Mouse (Mus musculus) c-Kit-negative CD71-positive TER-119-positive erythroid progenitor cells, embryonic 14.5 days (primary cell): ENCODE measurements around the gene Rpusd3.

Experiments
- DNase-seq: peaks from one replicate; pipeline ENCODE4 v3.0.0-alpha.2; 2013; ENCODE audit warnings: low read depth, low spot score

The Rpusd3 gene

GRCm38 (mm10) chr6:113385160-113385714 is 33.9 kb downstream of the Rpusd3 start:
- no peak for DNase-seq

GRCm38 (mm10) chr6:113384351-113384927 is 34.7 kb downstream of the Rpusd3 start:
- no peak for DNase-seq

- DNase-seq: no peak
Observed at GRCm38 (mm10) chr6:113380480-113380879, 38.7 kb downstream of the Rpusd3 start.

GRCm38 (mm10) chr6:113379246-113379645 is 39.9 kb downstream of the Rpusd3 start:
- no peak for DNase-seq

GRCm38 (mm10) chr6:113377496-113378385 is 41.4 kb downstream of the Rpusd3 start, which contains the start of the genes Tada3 and Arpc4:
Tada3 (minus strand) TSS chr6:113377883.
Arpc4 (plus strand) TSS chr6:113378115.
- DNase-seq: peak; percentile 95

DNA sequence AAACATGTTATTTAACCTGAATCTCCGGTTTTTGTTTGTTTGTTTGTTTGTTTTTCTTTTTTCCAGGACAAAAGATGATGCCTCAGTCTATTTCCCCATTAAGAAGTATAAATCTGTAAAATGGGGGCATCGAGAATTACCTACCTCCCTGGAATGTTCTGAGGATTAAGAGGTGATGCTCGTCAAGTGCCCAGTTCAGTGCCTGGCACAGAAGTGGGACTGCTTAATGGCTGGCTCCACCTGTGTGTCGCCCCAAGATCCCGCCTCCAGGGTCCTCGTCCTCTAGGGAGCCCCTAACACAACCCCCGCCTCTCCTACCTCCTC is 42.0 kb downstream of the Rpusd3 start:
- DNase-seq: no peak

DNA sequence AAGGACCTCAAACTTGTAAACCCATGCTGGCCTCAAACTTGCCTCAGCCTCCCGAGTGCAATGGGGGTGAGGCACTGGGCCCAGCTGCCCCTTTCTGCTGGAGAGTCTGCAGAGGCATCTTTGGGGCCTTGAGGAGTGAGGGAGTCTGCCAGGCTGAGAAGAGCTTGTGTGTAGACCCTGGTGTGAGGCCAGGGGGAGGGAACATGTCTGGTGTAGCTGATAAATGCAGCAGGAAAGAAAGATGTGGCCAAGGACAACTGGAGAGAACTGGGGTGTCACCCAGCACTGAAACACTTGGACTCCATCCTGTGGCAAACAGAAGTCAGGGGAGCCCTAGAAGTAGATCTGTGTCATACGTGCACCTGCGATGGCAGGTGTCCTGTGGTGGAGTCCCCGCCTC is 45.6 kb downstream of the Rpusd3 start:
- no peak for DNase-seq

DNA sequence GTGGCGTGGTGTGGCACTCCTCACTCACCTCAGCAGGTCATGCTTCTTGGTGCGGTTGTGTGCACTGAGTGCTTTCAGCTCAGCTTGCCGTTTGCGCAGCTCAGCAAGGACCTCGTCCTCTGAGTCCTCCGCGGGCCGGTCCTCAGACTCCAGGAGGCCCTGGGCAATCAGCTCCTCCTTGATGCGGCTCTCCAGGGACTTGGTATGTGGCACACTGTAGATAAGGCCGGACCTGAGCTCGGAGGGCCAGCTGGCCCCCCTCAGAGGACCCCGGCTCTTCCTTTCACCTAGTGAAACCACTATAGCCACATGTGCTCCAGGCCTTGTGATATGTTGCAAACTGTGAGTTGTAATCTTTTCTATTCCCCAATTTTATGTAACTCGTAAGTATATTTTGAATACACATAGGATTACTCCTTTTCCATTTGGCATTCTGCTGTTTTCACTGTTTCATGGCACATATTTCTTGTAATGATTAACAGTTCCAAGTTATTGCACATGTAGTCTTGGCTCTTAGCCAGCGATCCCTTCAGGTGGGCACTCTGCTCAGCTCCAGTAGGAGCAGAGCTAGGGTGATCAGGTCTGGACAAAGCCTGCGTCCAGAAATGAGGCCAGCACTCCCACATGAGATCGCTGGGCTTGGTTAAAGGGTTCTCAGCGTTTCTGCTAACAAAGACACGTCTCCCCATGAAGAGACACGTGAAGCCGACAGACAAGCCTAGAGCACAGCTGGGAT is 48.8 kb downstream of the Rpusd3 start:
- DNase-seq: no peak

DNA sequence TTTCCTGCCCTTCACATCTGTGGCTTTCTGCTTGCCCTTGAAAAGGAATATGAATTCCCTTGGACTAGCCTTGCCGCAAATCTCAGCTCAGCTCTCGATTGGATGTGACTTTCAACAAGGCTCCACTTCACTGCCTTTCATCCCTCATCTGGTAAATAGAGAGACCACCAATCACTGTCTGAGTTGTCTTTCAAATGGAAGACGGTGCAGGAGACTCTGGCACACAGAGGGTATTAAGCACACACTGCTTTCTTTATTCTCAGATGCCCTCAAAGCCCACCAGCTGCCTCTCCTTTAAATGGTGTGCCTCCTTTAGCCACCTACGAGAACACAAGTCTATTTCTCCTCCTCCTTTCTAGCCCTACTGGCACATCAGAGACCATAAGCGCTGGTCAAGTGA is 50.6 kb downstream of the Rpusd3 start:
- DNase-seq: no peak

GRCm38 (mm10) chr6:113368124-113368523 is 51.0 kb downstream of the Rpusd3 start:
- DNase-seq: no peak

DNA sequence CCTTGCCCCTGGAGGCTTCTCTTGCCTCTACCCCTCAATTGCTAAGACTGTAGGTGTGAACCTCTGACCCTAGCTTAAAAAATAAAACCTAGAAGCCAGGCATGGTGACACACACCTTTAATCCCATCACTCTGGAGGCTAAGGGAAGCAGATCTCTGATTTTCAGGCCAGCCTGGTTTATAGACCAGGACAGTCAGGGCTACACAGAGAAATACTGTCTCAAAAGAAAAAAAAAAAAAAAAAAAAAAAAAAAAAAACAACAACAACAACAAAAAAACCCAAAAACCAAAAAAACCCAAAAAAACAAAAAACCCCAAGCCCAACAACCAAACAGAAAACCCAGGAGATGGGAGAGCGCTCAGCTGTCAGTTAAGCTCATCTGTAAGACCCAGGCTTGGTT is 51.6 kb downstream of the Rpusd3 start:
- no peak for DNase-seq

- DNase-seq: no peak
Observed at GRCm38 (mm10) chr6:113366639-113367038, 52.5 kb downstream of the Rpusd3 start.
